Mouse (Mus musculus) liver, postnatal 0 days (tissue): ENCODE results near the gene Fgf12. TPM values are rescaled to one million over a fixed set of nuclear protein-coding genes. Genes with fewer than 3 reads are reported as not detected.

ENCODE experiments used
- ATAC-seq: fragments of 200-750 bp; cut with Nextera tagmentation; 2 replicates; pipeline ENCODE4 v1.8.0; 2017; ENCODE audit warnings: mild to moderate bottlenecking, moderate library complexity
- DNase-seq: peaks from one replicate; pipeline ENCODE4 v3.0.0-alpha.2; 2016
- H3K27ac ChIP-seq: fragments of 300-500 bp; sonication (generic); 2 replicates; pipeline ENCODE4 v1.5.1; 2014; ENCODE audit warnings: antibody characterized with exemption, moderate library complexity, mild to moderate bottlenecking, low read depth
- H3K27me3 ChIP-seq: fragments of 300-500 bp; sonication (generic); 2 replicates; pipeline ENCODE4 v1.6.1; 2014; ENCODE audit warnings: low read length, control low read depth, mixed read lengths; ENCODE audit not compliant: insufficient read depth
- H3K36me3 ChIP-seq: fragments of 300-500 bp; sonication (generic); replicated peaks from 2 replicates; pipeline ENCODE4 v1.6.1; 2014; ENCODE audit warnings: mild to moderate bottlenecking, control low read depth, low read length, moderate library complexity, mixed read lengths; ENCODE audit not compliant: insufficient read depth
- H3K4me1 ChIP-seq: fragments of 300-500 bp; sonication (generic); 2 replicates; pipeline ENCODE4 v1.6.1; 2014; ENCODE audit warnings: antibody characterized with exemption, mild to moderate bottlenecking, control low read depth; ENCODE audit not compliant: insufficient read depth
- H3K4me2 ChIP-seq: fragments of 300-500 bp; sonication (generic); 2 replicates; pipeline ENCODE4 v1.6.1; 2014; ENCODE audit warnings: low read depth, mild to moderate bottlenecking, low read length, moderate library complexity, mixed read lengths
- H3K4me3 ChIP-seq: fragments of 300-500 bp; sonication (generic); 2 replicates; pipeline ENCODE4 v1.5.1; 2014; ENCODE audit warnings: low read depth, low read length
- H3K9ac ChIP-seq: fragments of 300-500 bp; sonication (generic); replicated peaks from 2 replicates; pipeline ENCODE4 v1.6.1; 2014; ENCODE audit warnings: mild to moderate bottlenecking, moderate library complexity
- H3K9me3 ChIP-seq: fragments of 300-500 bp; sonication (generic); 2 replicates; pipeline ENCODE4 v1.6.1; 2016; ENCODE audit warnings: mild to moderate bottlenecking, control low read depth, low read length, mixed read lengths
- CTCF ChIP-seq: sonication (generic); IDR thresholded peaks from 2 replicates; pipeline ENCODE4 v1.5.1; 2016; ENCODE audit warnings: antibody characterized with exemption, low read depth
- EP300 ChIP-seq: IDR thresholded peaks from 2 replicates; pipeline ENCODE4 v1.6.1; 2016; ENCODE audit warnings: antibody characterized with exemption, low read depth, mild to moderate bottlenecking
- WGBS: fragments of 180-500 bp; shearing (Covaris S2); extraction: QIAGEN DNeasy Blood & Tissue Kit; methylation state at CpG from one replicate; pipeline ENCODE4 v1.1.7; 2014; ENCODE audit not compliant: insufficient replicate concordance; 5-methylcytosine and 5-hydroxymethylcytosine counted together
- polyA plus RNA-seq: library from polyadenylated mRNA; unstranded; fragments of >200 nt; fragmentation: Nextera tagmentation; extraction: Ambion mirVana; gene quantifications from 2 replicates; pipeline ENCODE4 v1.2.1, GENCODE M21; 2015

Gene Fgf12
- polyA plus RNA-seq, 1 experiment from 2014 or later, result 0.04 TPM

DNA sequence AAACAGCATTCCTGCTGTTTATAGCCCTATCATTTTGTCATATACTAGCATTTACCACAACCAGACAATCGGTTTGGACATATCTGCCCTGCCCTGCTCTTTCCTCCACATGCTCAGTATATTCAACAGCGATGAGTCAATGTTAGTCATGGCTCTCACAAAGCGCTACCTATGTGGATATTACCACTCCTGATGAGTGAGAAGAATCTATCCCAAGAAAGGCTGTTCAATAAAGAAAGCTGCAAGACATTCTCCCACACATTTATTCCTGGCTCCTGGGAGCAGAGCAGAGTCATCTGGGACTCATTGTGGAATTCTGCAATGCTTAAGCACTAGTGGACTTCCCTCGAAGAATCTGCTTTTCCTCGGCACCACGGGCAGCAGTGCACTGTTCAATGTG, 26.1 kb downstream of the Fgf12 start:
- H3K36me3 ChIP-seq, result no peaks in the 10 kb centered on the region
- H3K4me1 ChIP-seq, result no peaks in the 10 kb centered on the region
- H3K9ac ChIP-seq, result no peak overlapping the region
- H3K27ac ChIP-seq, result no peak overlapping the region
- H3K4me2 ChIP-seq, result no peak overlapping the region
- ATAC-seq (no peak), DNase-seq (no peak)
- no peaks in the 10 kb centered on the region for H3K27me3 ChIP-seq
- WGBS, result 79% methylated on average over 6 of the region's 6 CpGs
- no peak for TF ChIP-seq EP300
- TF ChIP-seq CTCF, result no peak
- no peak overlapping the region for H3K4me3 ChIP-seq
- H3K9me3 ChIP-seq, result no peaks in the 10 kb centered on the region

DNA sequence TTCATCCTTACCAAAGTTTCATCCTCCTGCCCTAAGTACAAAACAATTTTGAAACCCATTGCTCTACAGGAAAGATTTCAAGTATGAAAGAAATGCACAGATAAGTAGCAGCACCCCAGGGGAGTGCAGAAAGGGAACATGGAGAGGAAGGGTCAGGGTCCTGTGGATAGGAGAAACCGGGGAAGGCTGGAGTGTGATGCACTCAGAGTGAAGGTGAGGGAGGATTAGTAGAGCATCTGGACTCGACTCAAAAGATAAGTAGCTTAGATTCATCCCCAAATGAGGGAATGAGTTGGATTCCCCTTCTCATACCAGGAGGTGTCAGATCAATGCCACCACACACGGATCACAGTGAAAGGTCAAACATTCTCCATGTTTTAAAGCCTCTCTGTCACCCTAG, 46.2 kb downstream of the Fgf12 start:
- no peak overlapping the region for H3K4me2 ChIP-seq
- H3K9me3 ChIP-seq, result no peaks in the 10 kb centered on the region
- no peaks in the 10 kb centered on the region for H3K36me3 ChIP-seq
- DNase-seq, result no peak
- H3K9ac ChIP-seq, result no peak overlapping the region
- no peak overlapping the region for H3K4me3 ChIP-seq
- no peak overlapping the region for H3K27ac ChIP-seq
- WGBS, result 48% methylated on average over 3 of the region's 3 CpGs
- H3K4me1 ChIP-seq, result no peaks in the 10 kb centered on the region
- TF ChIP-seq CTCF, result no peak
- no peak for TF ChIP-seq EP300
- no peaks in the 10 kb centered on the region for H3K27me3 ChIP-seq
- ATAC-seq, result no peak

GRCm38 (mm10) chr16:28700346-28700745, 52.5 kb downstream of the Fgf12 start:
- WGBS, result 74% methylated on average over 4 of the region's 4 CpGs

GRCm38 (mm10) chr16:28696851-28697250, 56.0 kb downstream of the Fgf12 start:
- Histone ChIP-seq H3K9me3 (no peaks in the 10 kb centered on the region), H3K36me3 (no peaks in the 10 kb centered on the region), H3K27ac (no peak overlapping the region), H3K4me2 (no peak overlapping the region), H3K4me3 (no peak overlapping the region), H3K27me3 (no peaks in the 10 kb centered on the region), H3K4me1 (no peaks in the 10 kb centered on the region), H3K9ac (no peak overlapping the region)
- 74% methylated on average over 3 of the region's 3 CpGs for WGBS
- ATAC-seq (no peak), DNase-seq (no peak)
- TF ChIP-seq EP300 (no peak), CTCF (no peak)

More at GRCm38 (mm10) chr16:28700346-28700745, 52.5 kb downstream of the Fgf12 start:
- no peak for ATAC-seq
- no peaks in the 10 kb centered on the region for H3K9me3 ChIP-seq
- H3K4me1 ChIP-seq, result no peaks in the 10 kb centered on the region
- H3K27ac ChIP-seq, result no peak overlapping the region
- no peak overlapping the region for H3K4me2 ChIP-seq
- no peak overlapping the region for H3K4me3 ChIP-seq
- H3K9ac ChIP-seq, result no peak overlapping the region
- DNase-seq, result no peak
- no peak for TF ChIP-seq EP300
- no peak for TF ChIP-seq CTCF
- no peaks in the 10 kb centered on the region for H3K27me3 ChIP-seq
- no peaks in the 10 kb centered on the region for H3K36me3 ChIP-seq

GRCm38 (mm10) chr16:28694113-28694899, 58.6 kb downstream of the Fgf12 start:
- Histone ChIP-seq H3K4me2 (no peak overlapping the region), H3K9me3 (no peaks in the 10 kb centered on the region)

DNA sequence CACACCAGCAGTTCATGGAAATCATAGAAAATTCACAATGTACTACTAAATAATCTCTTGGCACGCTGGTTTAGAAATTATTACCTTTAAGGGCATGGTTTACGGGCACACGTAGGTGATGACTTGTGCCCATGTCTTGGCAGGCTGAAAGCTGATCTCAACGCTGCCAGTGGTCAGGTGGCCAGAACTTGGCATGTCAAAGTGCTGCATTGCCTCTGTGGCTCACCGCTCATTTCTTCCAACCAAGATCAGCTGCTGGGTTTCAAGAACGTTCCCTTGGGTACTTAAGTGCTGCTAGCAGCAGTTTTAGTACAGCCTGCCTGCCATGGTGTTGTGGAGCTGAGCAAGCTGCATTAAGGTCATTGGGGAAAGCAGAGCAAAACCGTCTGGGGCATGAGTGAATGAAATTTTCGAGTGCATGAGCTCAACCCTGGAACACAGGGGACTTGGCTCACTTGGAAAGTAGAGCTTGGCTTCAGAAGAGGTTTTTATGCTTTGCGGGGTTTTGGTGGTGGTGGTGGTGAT, 63.9 kb downstream of the Fgf12 start:
- Histone ChIP-seq H3K27ac (no peak overlapping the region), H3K4me3 (no peak overlapping the region), H3K4me2 (no peak overlapping the region), H3K36me3 (no peaks in the 10 kb centered on the region), H3K4me1 (no peaks in the 10 kb centered on the region), H3K9ac (no peak overlapping the region), H3K9me3 (no peaks in the 10 kb centered on the region), H3K27me3 (no peaks in the 10 kb centered on the region)
- no peak for TF ChIP-seq EP300
- TF ChIP-seq CTCF, result no peak
- ATAC-seq, result no peak
- WGBS, result 72% methylated on average over 9 of the region's 9 CpGs
- DNase-seq, result no peak

More at GRCm38 (mm10) chr16:28694113-28694899, 58.6 kb downstream of the Fgf12 start:
- Histone ChIP-seq H3K27ac (no peak overlapping the region), H3K36me3 (no peaks in the 10 kb centered on the region), H3K4me1 (no peaks in the 10 kb centered on the region), H3K9ac (no peak overlapping the region), H3K4me3 (no peak overlapping the region), H3K27me3 (no peaks in the 10 kb centered on the region)
- WGBS, result 68% methylated on average over 15 of the region's 15 CpGs
- no peak for TF ChIP-seq CTCF
- TF ChIP-seq EP300, result no peak
- no peak for DNase-seq
- ATAC-seq, result no peak
